Mouse (Mus musculus): ENCODE data around the gene Nhp2. TPM values are rescaled to one million over a fixed set of nuclear protein-coding genes. Genes with fewer than 3 reads are reported as not detected.
A peak's percentile ranks its signal among the peaks of the same experiment; 100 is the strongest.

Gene Nhp2
- total RNA-seq, 2 experiments from 2014 or later = 50.1 to 53.0 TPM

GRCm38 (mm10) chr11:51633721-51634120 lies 14.2 kb downstream of the Nhp2 start:
- DNase-seq (ENCODE audit: low spot score in 2 of 2) = no peak

GRCm38 (mm10) chr11:51635127-51635524 lies 15.6 kb downstream of the Nhp2 start:
- DNase-seq (ENCODE audit: low spot score in 2 of 2) = no peak

GRCm38 (mm10) chr11:51635525-51636322 lies 16.2 kb downstream of the Nhp2 start, which contains the start of gene Rmnd5b:
Rmnd5b (minus strand) TSS chr11:51635896.
- DNase-seq (ENCODE audit: low spot score in 2 of 2) = peak; percentile 94 to 95

GRCm38 (mm10) chr11:51636323-51636684 lies 16.8 kb downstream of the Nhp2 start:
- peak in 1 of 2 experiments; percentile 51 for DNase-seq (ENCODE audit: low spot score in 2 of 2)

GRCm38 (mm10) chr11:51637971-51638414 lies 18.5 kb downstream of the Nhp2 start:
- DNase-seq (ENCODE audit: low spot score in 2 of 2) = no peak

GRCm38 (mm10) chr11:51638497-51638896 lies 19.0 kb downstream of the Nhp2 start:
- no peak for DNase-seq (ENCODE audit: low spot score in 2 of 2)

- no peak for DNase-seq (ENCODE audit: low spot score in 2 of 2)
Observed at GRCm38 (mm10) chr11:51640748-51641147, 21.2 kb downstream of the Nhp2 start.

GRCm38 (mm10) chr11:51643202-51643601 lies 23.7 kb downstream of the Nhp2 start:
- DNase-seq (ENCODE audit: low spot score in 2 of 2) = no peak

- DNase-seq (ENCODE audit: low spot score in 2 of 2) = no peak
Observed at GRCm38 (mm10) chr11:51643761-51644160, 24.2 kb downstream of the Nhp2 start.

- DNase-seq (ENCODE audit: low spot score in 2 of 2) = no peak
Observed at GRCm38 (mm10) chr11:51644217-51644616, 24.7 kb downstream of the Nhp2 start.

GRCm38 (mm10) chr11:51645293-51645692 lies 25.8 kb downstream of the Nhp2 start:
- no peak for DNase-seq (ENCODE audit: low spot score in 2 of 2)

GRCm38 (mm10) chr11:51646245-51646644 lies 26.7 kb downstream of the Nhp2 start:
- DNase-seq (ENCODE audit: low spot score in 2 of 2) = no peak

GRCm38 (mm10) chr11:51646751-51647667 lies 27.5 kb downstream of the Nhp2 start:
- no peak for DNase-seq (ENCODE audit: low spot score in 2 of 2)

- DNase-seq (ENCODE audit: low spot score in 2 of 2) = no peak
Observed at GRCm38 (mm10) chr11:51648566-51648965, 29.0 kb downstream of the Nhp2 start.

GRCm38 (mm10) chr11:51649111-51649888 lies 29.8 kb downstream of the Nhp2 start:
- DNase-seq (ENCODE audit: low spot score in 2 of 2) = no peak

- DNase-seq (ENCODE audit: low spot score in 2 of 2) = no peak
Observed at GRCm38 (mm10) chr11:51649889-51650199, 30.3 kb downstream of the Nhp2 start.

- no peak for DNase-seq (ENCODE audit: low spot score in 2 of 2)
Observed at GRCm38 (mm10) chr11:51650261-51650660, 30.7 kb downstream of the Nhp2 start.

- no peak for DNase-seq (ENCODE audit: low spot score in 2 of 2)
Observed at GRCm38 (mm10) chr11:51650691-51651515, 31.4 kb downstream of the Nhp2 start, which contains the start of the genes N4bp3 and D930048N14Rik. N4bp3 (minus strand) TSS chr11:51650842. D930048N14Rik (plus strand) TSS chr11:51650954.

- DNase-seq (ENCODE audit: low spot score in 2 of 2) = no peak
Observed at GRCm38 (mm10) chr11:51652889-51653418, 33.4 kb downstream of the Nhp2 start.

- no peak for DNase-seq (ENCODE audit: low spot score in 2 of 2)
Observed at GRCm38 (mm10) chr11:51653736-51654135, 34.2 kb downstream of the Nhp2 start.
